ENCODE assay signal across 9 mouse cellular contexts in the genomic region with DNA sequence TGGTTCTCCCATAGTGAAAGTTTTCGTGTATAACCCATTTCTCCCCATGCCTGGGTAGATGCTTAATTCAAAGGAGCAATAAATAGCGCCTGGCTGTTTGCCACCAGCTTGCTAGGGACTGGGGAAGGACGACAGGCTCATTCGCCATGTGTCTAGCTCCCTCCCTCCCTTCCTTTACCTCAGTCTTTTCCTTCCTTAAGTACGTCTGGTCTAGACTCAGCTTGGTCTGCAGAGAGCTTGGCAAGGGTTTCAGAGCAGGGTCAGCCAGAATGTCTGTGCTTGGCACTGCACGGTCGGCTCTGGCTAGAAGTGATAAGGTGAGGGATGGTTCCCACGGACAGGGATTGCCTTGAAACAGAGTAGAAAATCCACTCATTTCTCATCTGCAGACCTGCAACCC.
DNase-seq lines count a peak whose midpoint lies in the region; ATAC-seq lines count a peak whose summit lies in the region.
"Had no signal": no experiment of that assay in that cellular context is flagged by ENCODE, and none has a peak within 500 bp of the region (broad histone marks: within the 10 kb centered on the region; RNA-seq: fewer than 3 reads in every experiment).

No protein-coding gene starts in this region.

- no peak for DNase-seq in hindbrain, embryonic 11.5 days (ENCODE audit: low spot score)
- peak; percentile 12 for DNase-seq in retina, postnatal 1 day
- DNase-seq in retina, embryonic 14.5 days (ENCODE audit: low spot score): no peak
- DNase-seq in heart, embryonic 10.5 days (ENCODE audit: low spot score): no peak
- DNase-seq in testis, postnatal 14 days (ENCODE audit: low spot score): peak; percentile 12
- no peak for DNase-seq in frontal cortex, postnatal 10 days (ENCODE audit: low spot score in 2 of 2)
- DNase-seq in thymus, postnatal 14 days: no peak

- H3K4me1 ChIP-seq in hindbrain, embryonic 13.5 days (replicated peaks): peaks cover 5% of the 10 kb centered on the region; the same call in 1 of the 2 replicates
- no peaks in the 10 kb centered on the region for H3K4me1 ChIP-seq in hindbrain, embryonic 11.5 days (replicated peaks; ENCODE audit: control insufficient read depth, insufficient read depth, low read length)
- H3K4me1 ChIP-seq in heart, embryonic 10.5 days: peaks cover 7% of the 10 kb centered on the region
- H3K4me1 ChIP-seq: neural tube, embryonic 12.5 days had no signal

- H3K9me3 ChIP-seq in hindbrain, embryonic 13.5 days: no peaks in the 10 kb centered on the region
- no peaks in the 10 kb centered on the region for H3K9me3 ChIP-seq in hindbrain, embryonic 11.5 days (ENCODE audit: control insufficient read depth, low read length)
- no peaks in the 10 kb centered on the region for H3K9me3 ChIP-seq in heart, embryonic 10.5 days
- H3K9me3 ChIP-seq: neural tube, embryonic 12.5 days had no signal

- 35% methylated on average over 8 of the region's 8 CpGs for WGBS in hindbrain, embryonic 13.5 days
- 61% methylated on average over 8 of the region's 8 CpGs for WGBS in hindbrain, embryonic 11.5 days
- 43% methylated on average over 8 of the region's 8 CpGs for WGBS in heart, embryonic 10.5 days

- 0 out of 2 replicates have a peak overlapping the region, but pooled peaks have one; percentile 6 for H3K4me2 ChIP-seq in hindbrain, embryonic 13.5 days
- H3K4me2 ChIP-seq in hindbrain, embryonic 11.5 days (replicated peaks; ENCODE audit: low read depth, low read length): no peak overlapping the region
- H3K4me2 ChIP-seq: neural tube, embryonic 12.5 days had no signal

- H3K27ac ChIP-seq in hindbrain, embryonic 13.5 days: 0 out of 2 replicates have a peak overlapping the region, but pooled peaks have one; percentile 8
- H3K27ac ChIP-seq in hindbrain, embryonic 11.5 days (ENCODE audit: low read depth, low read length): no peak overlapping the region
- H3K27ac ChIP-seq in heart, embryonic 10.5 days: peak overlapping the region; percentile 49; the same call in 1 of the 2 replicates
- H3K27ac ChIP-seq: neural tube, embryonic 12.5 days had no signal

- no peak overlapping the region for H3K9ac ChIP-seq in hindbrain, embryonic 13.5 days
- H3K9ac ChIP-seq in hindbrain, embryonic 11.5 days (ENCODE audit: low read depth, low read length): no peak overlapping the region
- H3K9ac ChIP-seq: neural tube, embryonic 12.5 days had no signal

- ATAC-seq in hindbrain, embryonic 13.5 days (ENCODE audit: low FRiP score): no peak
- no peak for ATAC-seq in hindbrain, embryonic 11.5 days (ENCODE audit: low FRiP score)

- H3K27me3 ChIP-seq in hindbrain, embryonic 13.5 days: no peaks in the 10 kb centered on the region
- H3K27me3 ChIP-seq in hindbrain, embryonic 11.5 days (ENCODE audit: control insufficient read depth, insufficient read depth, low read length): no peaks in the 10 kb centered on the region
- H3K27me3 ChIP-seq in heart, embryonic 10.5 days (ENCODE audit: insufficient read depth, poor library complexity, severe bottlenecking): no peaks in the 10 kb centered on the region
- H3K27me3 ChIP-seq: neural tube, embryonic 12.5 days had no signal

- H3K4me3 ChIP-seq in hindbrain, embryonic 13.5 days: no peak overlapping the region
- H3K4me3 ChIP-seq in hindbrain, embryonic 11.5 days (ENCODE audit: low read depth, low read length): no peak overlapping the region
- no peak overlapping the region for H3K4me3 ChIP-seq in heart, embryonic 10.5 days
- H3K4me3 ChIP-seq: neural tube, embryonic 12.5 days had no signal

- no peaks in the 10 kb centered on the region for H3K36me3 ChIP-seq in hindbrain, embryonic 13.5 days
- no peaks in the 10 kb centered on the region for H3K36me3 ChIP-seq in hindbrain, embryonic 11.5 days (ENCODE audit: control insufficient read depth, insufficient read depth, low read length)
- H3K36me3 ChIP-seq in heart, embryonic 10.5 days: peaks cover 24% of the 10 kb centered on the region
- H3K36me3 ChIP-seq: neural tube, embryonic 12.5 days had no signal

Comparison
In these comparisons a context has a peak if more than half of its experiments do, and no peak if none do; other contexts are left out.
1. DNase-seq: peak in retina, postnatal 1 day (single experiment) and testis, postnatal 14 days (single experiment); none in hindbrain, embryonic 11.5 days (single experiment), retina, embryonic 14.5 days (single experiment), heart, embryonic 10.5 days (single experiment), frontal cortex, postnatal 10 days (0 of 2) and thymus, postnatal 14 days (single experiment).